Mouse (Mus musculus): ENCODE measurements around the gene Ppp1r3e. TPM values are rescaled to one million over a fixed set of nuclear protein-coding genes. Genes with fewer than 3 reads are reported as not detected.

Gene Ppp1r3e
- total and polyA plus RNA-seq, 3 experiments, result 0.51 to 1.4 (median 1.3) TPM

DNA sequence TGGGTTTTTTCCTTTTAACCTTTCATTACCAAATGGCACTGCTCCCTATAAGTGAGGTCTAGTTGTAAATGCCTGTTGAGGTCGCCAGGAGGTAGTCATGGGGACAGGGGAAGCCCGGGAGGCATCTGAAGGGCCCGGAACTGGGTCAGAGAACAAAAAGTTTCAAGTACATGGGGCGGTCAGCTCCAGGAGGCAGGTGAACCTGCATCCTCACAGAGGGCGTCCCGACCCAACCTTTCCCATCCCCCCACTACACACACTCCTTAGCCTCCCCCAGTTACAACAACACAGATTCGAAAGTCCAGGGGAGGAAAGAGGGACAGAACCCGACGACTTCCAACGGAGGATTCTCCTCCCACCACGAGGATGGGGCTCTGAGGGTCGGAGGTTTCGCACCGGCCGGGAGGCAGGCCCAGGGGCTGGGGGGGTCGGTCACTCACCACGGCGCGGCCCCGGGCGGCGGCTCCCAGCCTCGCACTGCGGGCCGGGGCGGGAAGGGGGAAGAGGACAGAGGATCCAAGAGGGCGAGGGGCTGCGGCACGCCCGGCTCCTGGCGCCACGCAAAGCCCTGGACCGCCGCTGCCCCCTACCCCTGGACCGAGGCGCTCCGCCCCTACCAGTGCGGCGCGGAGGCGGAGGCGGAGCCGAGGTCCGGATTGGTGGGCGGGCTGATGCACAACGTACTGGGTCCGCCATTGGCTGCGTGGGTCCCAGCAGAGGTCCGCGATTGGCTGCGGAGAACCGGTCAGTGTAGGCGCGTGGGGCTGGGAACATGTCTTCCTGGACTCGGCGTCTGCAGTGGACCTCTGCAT is 13.6 kb downstream of the Ppp1r3e start:
- Histone ChIP-seq H3K27me3 (replicated peaks) (no peaks in the 10 kb centered on the region), H3K79me2 (replicated peaks; ENCODE audit: control insufficient read depth, extremely low read depth, insufficient read depth, poor library complexity, severe bottlenecking) (no peaks in the 10 kb centered on the region), H3K4me2 (ENCODE audit: insufficient read depth, low read depth, poor library complexity, severe bottlenecking) (peak overlapping the region; percentile 91), H3K36me3 (replicated peaks in 1 of 2; ENCODE audit: control insufficient read depth in 1 of 2, insufficient read depth in 1 of 2, low read length in 1 of 2) (no peaks in the 10 kb centered on the region), H3K4me3 (replicated peaks in 1 of 3; ENCODE audit: low read depth in 2 of 3, low read length in 2 of 3, poor library complexity in 1 of 3) (peak overlapping the region; percentile 74 to 89 (median 89)), H3K9me3 (replicated peaks; ENCODE audit: low read length) (no peaks in the 10 kb centered on the region), H3K27ac (ENCODE audit: insufficient read depth, low read depth) (peak overlapping the region; percentile 4; the same call in 1 of the 2 replicates), H3K9ac (ENCODE audit: insufficient read depth, low read depth) (peak overlapping the region; percentile 95), H3K4me1 (ENCODE audit: control insufficient read depth in 1 of 2, insufficient read depth in 2 of 2) (peaks cover 0 to 5% of the 10 kb centered on the region in 2 experiments; a peak in 2 of 4 replicates)
- in situ Hi-C loops (cut with MboI; ENCODE audit: low pct_ligation_motif_present, low pct_unique_long_range_greater_than_20kb, low sequenced_read_pairs) (no loop called here), dilution Hi-C loops (cut with MboI; ENCODE audit: extremely low pct_ligation_motif_present, extremely low pct_unique_long_range_greater_than_20kb, low sequenced_read_pairs) (no loop called here)
- DNase-seq (ENCODE audit: extremely low read depth), result peak; percentile 84
- TF ChIP-seq MAX (IDR thresholded peaks at IDR 0.05; ENCODE audit: low read length), result peak; percentile 78; the same call in 1 of the 2 replicates
- no peak for TF ChIP-seq RCOR1 (conservative IDR thresholded peaks at IDR 0.05; ENCODE audit: low read depth, low read length)
- 0 out of 2 replicates have a peak, but pooled peaks have one; percentile 27 for TF ChIP-seq IRF4 (IDR thresholded peaks at IDR 0.05; ENCODE audit: low read depth, low read length)
- TF ChIP-seq EP300 (IDR thresholded peaks at IDR 0.05; ENCODE audit: low read length), result no peak
- no peak for TF ChIP-seq E2F4 (IDR thresholded peaks at IDR 0.05; ENCODE audit: insufficient replicate concordance, low read depth, low read length)
- TF ChIP-seq USF2 (conservative IDR thresholded peaks at IDR 0.05; ENCODE audit: low read depth, low read length), result no peak
- TF ChIP-seq RAD21 (IDR thresholded peaks at IDR 0.05; ENCODE audit: low read depth, low read length), result no peak
- no peak for TF ChIP-seq ETS1 (conservative IDR thresholded peaks at IDR 0.05; ENCODE audit: low read depth, low read length)
- TF ChIP-seq NRF1 (IDR thresholded peaks at IDR 0.05; ENCODE audit: low read depth, low read length), result no peak; the same call in 1 of the 2 replicates
- no peak for TF ChIP-seq JUND (conservative IDR thresholded peaks at IDR 0.05; ENCODE audit: low read depth, low read length)
- TF ChIP-seq PAX5 (IDR thresholded peaks at IDR 0.05; ENCODE audit: low read length), result no peak
- TF ChIP-seq POLR2A (IDR thresholded peaks at IDR 0.05; ENCODE audit: low read depth, low read length), result peak; percentile 73
- 0 out of 2 replicates have a peak, but pooled peaks have one; percentile 55 for TF ChIP-seq TBP (conservative IDR thresholded peaks at IDR 0.05; ENCODE audit: low read depth, low read length)
- no peak for TF ChIP-seq UBTF (IDR thresholded peaks at IDR 0.05; ENCODE audit: low read depth, low read length)
- TF ChIP-seq BHLHE40 (IDR thresholded peaks at IDR 0.05; ENCODE audit: low read depth, low read length), result no peak
- TF ChIP-seq ZMIZ1 (IDR thresholded peaks at IDR 0.05; ENCODE audit: low read depth, low read length), result peak; percentile 84
- no peak for TF ChIP-seq MAFK (IDR thresholded peaks at IDR 0.05; ENCODE audit: insufficient replicate concordance, low read length)
- peak in 1 of 2 experiments; percentile 31; a peak in 1 of 4 replicates for TF ChIP-seq CTCF (conservative IDR thresholded peaks at IDR 0.05 in 1 of 2, IDR thresholded peaks at IDR 0.05 in 1 of 2; ENCODE audit: low read depth in 2 of 2, low read length in 2 of 2)
- TF ChIP-seq NELFE (IDR thresholded peaks at IDR 0.05; ENCODE audit: low read depth, low read length), result peak; percentile 78; the same call in 1 of the 2 replicates
- TF ChIP-seq SIN3A (IDR thresholded peaks at IDR 0.05; ENCODE audit: low read length), result peak; percentile 84; the same call in 1 of the 2 replicates
- no peak for TF ChIP-seq POLR2AphosphoS2 (IDR thresholded peaks at IDR 0.05; ENCODE audit: low read depth, low read length)
- no peak for TF ChIP-seq ZKSCAN1 (IDR thresholded peaks at IDR 0.05; ENCODE audit: borderline replicate concordance, low read depth, low read length)
- 0 out of 2 replicates have a peak, but pooled peaks have one; percentile 44 for TF ChIP-seq CHD1 (IDR thresholded peaks at IDR 0.05; ENCODE audit: low read depth, low read length)
- TF ChIP-seq TCF12 (IDR thresholded peaks at IDR 0.05; ENCODE audit: low read depth, low read length), result peak; percentile 70; the same call in 1 of the 2 replicates
- 0 out of 2 replicates have a peak, but pooled peaks have one; percentile 22 for TF ChIP-seq HCFC1 (IDR thresholded peaks at IDR 0.05; ENCODE audit: low read depth, low read length)
- TF ChIP-seq MAZ (IDR thresholded peaks at IDR 0.05; ENCODE audit: low read depth, low read length), result peak; percentile 29; the same call in 1 of the 2 replicates
- TF ChIP-seq ZC3H11A (IDR thresholded peaks at IDR 0.05; ENCODE audit: low read depth, low read length), result no peak
- 0 out of 2 replicates have a peak, but pooled peaks have one; percentile 8 for TF ChIP-seq USF1 (IDR thresholded peaks at IDR 0.05; ENCODE audit: low read depth, low read length)
- no peak for TF ChIP-seq JUN (IDR thresholded peaks at IDR 0.05; ENCODE audit: insufficient read depth, low read depth, low read length)
- TF ChIP-seq CHD2 (IDR thresholded peaks at IDR 0.05; ENCODE audit: low read length), result peak; percentile 74
- peak; percentile 58; the same call in 1 of the 2 replicates for TF ChIP-seq MXI1 (IDR thresholded peaks at IDR 0.05; ENCODE audit: low read depth, low read length)
- TF ChIP-seq MYC (IDR thresholded peaks at IDR 0.05; ENCODE audit: low read depth, low read length), result no peak
- TF ChIP-seq ZNF384 (IDR thresholded peaks at IDR 0.05; ENCODE audit: low read depth, low read length), result no peak
- TF ChIP-seq KAT2A (IDR thresholded peaks at IDR 0.05; ENCODE audit: insufficient replicate concordance, low read length), result 0 out of 2 replicates have a peak, but pooled peaks have one; percentile 25
- no peak for TF ChIP-seq GABPA (IDR thresholded peaks at IDR 0.05; ENCODE audit: insufficient replicate concordance, low read depth, low read length)
- TF ChIP-seq SMC3 (IDR thresholded peaks at IDR 0.05; ENCODE audit: low read depth, low read length), result no peak
- TF ChIP-seq MEF2A (IDR thresholded peaks at IDR 0.05; ENCODE audit: borderline replicate concordance, low read depth, low read length), result no peak
- peak; percentile 64 for TF ChIP-seq ELF1 (IDR thresholded peaks at IDR 0.05; ENCODE audit: low read depth, low read length)
